Mouse (Mus musculus): ENCODE measurements around the gene Rnf31. TPM values are rescaled to one million over a fixed set of nuclear protein-coding genes. Genes with fewer than 3 reads are reported as not detected.

The Rnf31 gene
- total RNA-seq, 2 experiments from 2014 or later, result 36.4 to 41.9 TPM

DNA sequence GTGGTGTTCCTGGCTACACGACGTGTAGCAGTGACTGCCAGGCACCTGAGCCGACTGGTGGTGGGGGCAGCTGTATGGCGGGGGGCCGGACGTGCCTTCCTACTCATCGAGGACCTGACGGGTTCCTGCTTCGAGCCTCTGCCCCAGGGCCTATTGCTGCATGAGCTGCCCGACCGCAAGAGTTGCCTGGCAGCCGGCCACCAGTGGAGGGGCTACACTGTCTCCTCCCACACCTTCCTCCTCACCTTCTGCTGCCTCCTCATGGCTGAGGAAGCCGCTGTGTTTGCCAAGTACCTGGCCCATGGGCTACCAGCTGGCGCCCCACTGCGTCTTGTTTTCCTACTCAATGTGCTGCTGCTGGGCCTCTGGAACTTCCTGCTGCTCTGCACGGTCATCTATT lies 15.1 kb upstream of the Rnf31 start:
- DNase-seq (ENCODE audit: extremely low spot score in 1 of 2, low spot score in 1 of 2), result no peak

DNA sequence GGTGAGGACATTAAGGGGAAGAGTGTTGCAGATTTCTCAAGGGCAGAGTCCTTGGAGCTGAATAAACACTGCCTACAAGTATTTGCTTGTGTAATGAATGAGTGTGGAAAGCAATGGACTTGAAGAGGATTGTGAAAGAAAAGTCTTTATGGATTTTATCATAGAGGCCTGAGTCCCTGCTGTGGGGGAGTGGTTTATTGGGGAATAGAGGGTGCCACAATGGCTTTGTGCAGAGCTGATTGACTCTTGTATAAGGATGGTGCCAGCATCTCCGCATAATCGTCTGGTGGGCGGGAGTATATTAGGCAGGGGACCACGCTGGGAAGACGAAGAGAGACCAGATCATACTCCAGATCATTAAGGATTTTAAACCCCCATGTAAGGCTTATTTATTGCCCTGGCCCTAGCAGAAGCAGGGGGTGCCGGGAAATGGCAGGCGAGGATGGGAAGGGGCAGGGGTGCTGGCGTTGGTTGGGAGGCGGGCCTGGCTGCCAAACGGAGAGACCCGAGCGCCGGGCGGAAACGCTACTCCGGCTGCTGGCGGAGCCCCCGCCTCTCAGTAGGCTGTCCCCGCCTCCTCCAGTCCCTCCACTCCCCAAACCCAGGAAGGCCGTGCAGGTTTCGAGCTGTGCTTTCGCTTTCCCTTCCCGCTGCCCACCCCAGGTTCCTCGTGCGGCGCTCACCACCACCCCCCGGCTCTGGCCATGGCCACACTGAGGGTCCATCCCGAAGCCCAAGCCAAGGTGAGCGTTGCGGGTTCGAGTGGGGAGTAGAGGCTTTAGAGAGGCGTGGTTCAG lies 13.4 kb upstream of the Rnf31 start, which contains the start of gene Psme1:
Gene Psme1 (plus strand): TSS at position 253 of the 797 bp plus-strand sequence.
- DNase-seq (ENCODE audit: extremely low spot score in 1 of 2, low spot score in 1 of 2), result peak; percentile 54 to 64

DNA sequence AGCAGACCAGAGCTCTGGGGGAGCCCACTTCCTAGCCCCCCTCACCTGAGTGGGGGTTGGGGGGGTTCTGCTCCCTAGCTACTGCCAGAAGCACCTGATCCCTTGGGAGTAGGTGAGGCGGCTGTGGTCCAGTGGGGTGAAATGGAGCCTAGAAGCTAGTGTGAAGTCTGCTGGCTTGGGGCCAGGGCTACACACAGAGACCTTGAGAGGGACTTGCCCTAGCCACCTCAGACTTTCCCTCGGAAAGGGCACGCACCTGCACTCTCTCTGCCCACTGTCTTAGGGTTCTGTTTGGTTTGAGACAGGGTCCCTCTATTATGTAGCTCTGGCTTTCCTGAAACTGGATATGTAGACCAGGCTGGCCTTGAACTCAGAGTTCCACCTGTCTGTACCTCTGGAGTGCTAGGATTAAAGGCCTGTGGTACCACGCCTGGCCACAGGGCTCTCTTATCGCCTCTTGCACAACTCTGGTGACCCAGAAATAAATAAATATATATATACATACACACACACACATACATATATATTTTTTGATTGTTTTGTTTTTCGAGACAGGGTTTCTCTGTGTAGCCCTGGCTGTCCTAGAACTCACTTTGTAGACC lies 12.7 kb upstream of the Rnf31 start:
- no peak for DNase-seq (ENCODE audit: extremely low spot score in 1 of 2, low spot score in 1 of 2)

DNA sequence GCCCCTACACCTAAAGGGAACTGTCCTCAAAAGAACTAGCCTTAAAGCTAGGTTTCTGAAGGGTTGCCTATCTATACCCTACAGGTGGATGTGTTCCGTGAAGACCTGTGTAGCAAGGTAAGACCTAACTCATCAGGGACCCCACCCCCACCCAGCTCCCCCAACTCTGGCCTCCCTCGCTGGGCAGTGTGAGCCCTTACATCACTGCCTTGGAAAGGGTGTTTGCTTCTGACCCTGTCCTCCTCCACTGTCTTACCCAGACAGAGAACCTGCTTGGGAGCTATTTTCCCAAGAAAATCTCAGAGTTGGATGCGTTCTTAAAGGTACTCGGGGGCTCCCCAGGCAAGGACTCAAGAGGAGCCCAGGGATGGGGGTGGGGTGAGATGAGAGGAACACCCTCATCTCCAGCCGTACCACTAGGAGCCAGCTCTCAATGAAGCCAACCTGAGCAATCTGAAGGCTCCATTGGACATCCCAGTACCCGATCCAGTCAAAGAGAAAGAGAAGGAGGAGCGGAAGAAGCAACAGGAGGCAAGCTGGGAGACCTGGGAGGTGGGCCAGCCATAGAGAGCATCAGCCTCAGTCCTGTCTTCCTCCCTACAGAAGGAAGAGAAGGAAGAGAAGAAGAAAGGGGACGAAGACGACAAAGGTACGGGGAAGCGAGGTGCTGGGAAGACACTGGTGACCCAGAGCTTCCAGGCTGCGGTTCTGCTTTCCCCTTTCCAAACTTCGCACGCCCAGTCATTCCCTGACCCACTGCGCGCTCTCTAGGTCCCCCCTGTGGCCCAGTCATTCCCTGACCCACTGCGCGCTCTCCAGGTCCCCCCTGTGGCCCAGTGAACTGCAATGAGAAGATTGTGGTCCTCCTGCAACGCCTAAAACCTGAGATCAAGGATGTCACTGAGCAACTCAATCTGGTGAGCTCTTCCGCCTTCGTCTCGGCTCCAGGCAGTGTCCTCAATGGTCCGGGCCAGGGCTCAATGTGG lies 11.7 kb upstream of the Rnf31 start:
- no peak for DNase-seq (ENCODE audit: extremely low spot score in 1 of 2, low spot score in 1 of 2)

DNA sequence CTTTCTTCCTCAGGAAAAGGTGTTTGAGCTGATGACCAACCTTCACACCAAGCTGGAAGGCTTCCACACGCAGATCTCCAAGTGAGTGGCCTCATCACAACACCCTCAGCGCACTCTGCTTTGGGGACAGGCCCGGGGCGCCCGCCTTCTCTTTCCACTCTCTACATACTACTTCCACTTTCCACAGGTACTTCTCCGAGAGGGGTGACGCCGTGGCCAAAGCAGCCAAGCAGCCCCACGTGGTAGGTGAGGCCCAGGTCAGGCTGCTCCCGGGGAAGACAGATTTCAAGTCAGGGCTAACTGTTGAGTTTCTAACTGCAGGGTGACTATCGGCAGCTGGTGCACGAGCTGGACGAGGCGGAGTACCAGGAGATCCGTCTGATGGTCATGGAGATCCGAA lies 10.8 kb upstream of the Rnf31 start:
- DNase-seq (ENCODE audit: extremely low spot score in 1 of 2, low spot score in 1 of 2), result no peak

DNA sequence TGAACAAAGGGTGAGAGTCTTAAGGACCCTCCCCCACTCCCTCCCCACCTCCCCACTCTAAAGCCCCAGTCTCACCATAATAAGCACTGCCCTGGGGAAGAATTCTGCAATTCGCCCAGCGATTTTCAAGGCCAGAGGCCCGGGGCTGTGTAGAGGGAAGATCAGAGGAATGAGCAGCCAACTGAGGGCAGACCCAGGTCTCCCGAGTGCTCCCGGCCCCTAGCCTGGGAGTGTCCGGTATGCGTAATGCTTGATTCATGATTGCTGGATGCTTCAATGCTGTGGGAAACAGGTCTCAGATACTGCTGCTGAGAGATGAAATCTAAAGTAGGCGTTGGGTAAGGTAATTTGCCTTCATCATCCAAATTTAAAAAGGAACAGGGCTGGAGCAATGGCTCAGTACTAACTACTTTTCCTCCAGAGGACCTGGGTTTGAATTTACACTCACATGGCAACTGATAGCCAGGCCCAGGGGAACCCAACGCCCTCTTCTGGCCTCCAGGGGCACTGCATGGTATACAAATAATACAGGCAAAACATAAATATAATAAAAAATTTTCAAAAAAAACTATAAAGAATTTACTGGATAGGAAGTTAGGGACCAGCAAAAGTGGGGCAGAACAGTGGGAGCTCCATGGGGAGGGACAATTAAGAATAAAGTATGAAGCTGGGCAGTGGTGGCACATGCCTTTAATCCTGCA lies 9.4 kb upstream of the Rnf31 start:
- no peak for DNase-seq (ENCODE audit: extremely low spot score in 1 of 2, low spot score in 1 of 2)

DNA sequence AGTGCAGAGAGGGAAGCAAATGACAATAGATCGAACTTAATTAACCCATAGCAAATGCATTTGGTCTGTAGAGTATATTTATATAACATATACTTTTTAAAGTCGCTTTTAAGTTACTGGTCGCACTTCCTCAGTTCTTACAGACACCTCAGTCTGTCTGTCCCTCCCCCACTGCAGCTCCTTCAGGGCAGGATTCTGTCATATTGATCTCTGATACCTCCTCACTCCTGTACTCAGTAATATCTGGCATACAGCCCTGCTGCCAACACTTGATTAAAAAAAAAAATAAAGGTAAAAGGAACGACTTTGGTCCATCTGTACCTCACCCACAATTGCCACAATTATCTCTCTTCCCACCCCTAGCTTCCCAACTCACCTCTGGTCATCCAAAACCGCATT lies 7.2 kb upstream of the Rnf31 start:
- no peak for DNase-seq (ENCODE audit: extremely low spot score in 1 of 2, low spot score in 1 of 2)

DNA sequence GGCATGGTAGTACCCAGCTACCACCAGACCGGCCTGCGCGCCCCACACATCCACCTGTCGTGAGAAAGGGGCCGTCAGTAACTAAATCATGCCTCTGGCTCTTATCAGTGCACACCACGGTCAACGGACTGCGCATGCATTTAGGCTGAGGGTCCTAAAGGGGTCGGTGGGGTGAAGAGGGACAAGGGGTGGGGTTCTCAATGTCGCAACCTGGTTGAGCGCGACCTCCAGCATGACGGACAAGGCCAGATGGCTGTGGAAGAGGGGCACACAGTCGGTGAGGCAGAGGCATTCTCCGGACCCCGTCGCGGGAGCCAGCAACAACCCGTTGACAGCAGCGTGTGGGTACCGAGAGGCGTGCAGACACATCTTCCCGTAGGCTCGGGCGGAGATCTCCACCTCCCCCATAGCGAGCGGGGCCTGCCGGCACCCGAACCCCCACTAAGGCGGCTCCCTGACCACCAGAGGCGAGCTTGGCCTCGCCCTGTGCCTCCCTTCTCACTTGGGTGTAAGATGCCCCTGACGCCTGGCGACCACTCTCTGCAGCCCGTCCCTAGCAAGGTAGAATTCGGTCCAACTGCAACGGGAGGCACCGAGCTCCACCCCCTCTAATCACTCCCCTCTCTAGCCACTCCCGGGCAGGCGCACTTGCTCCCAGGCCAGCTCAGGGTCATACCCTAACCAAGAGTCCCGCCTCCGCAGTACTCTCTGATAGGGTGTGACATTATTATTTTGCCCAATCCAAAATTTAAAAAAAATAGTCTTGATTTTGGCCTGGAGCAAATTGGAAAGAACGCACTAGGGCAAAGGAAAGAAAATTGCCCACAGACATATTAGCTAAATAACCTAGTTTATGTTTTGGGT lies 6.6 kb upstream of the Rnf31 start, which contains the start of gene Emc9:
Gene Emc9 (minus strand): TSS at position 601 of the 864 bp plus-strand sequence.
- peak; percentile 42 to 54 for DNase-seq (ENCODE audit: extremely low spot score in 1 of 2, low spot score in 1 of 2)

DNA sequence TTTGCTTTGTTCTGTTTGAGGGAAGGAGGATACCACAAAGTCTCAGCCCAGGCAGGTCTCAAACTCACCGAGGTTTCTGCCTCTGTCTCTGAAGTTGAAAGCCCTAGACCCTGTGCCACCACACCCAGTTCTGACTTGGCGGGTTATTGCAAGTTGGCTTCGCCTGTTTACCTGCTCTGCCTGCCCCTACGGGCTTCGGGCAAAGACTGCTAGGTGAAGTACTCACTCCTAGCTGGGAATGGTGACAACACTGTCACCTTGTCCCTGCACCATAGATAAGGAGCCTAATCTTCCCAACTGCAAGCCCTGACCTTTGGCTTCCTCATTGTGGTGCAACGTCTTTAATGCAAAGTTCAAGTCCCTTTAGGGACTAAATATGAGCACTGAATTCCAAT lies 5.9 kb upstream of the Rnf31 start:
- DNase-seq (ENCODE audit: extremely low spot score in 1 of 2, low spot score in 1 of 2), result no peak

DNA sequence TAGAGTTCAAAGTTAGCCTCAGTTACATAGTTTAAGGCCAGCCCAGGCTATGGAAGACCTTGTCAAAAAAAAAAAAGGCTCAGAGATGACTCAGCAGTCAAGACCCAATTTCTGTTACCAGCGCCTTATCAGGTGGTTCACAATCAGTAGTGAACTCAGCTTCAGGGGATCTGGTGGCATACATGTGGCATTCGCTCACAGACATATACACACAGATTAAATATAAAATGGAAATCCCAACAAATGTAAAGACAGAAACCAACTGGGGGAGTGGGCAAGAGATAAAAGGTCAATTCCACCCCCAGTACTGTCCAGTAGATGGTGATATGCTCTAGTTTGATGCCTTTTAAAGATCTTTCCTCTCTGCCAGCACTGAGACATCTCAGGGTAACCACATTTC lies 5.4 kb upstream of the Rnf31 start:
- no peak for DNase-seq (ENCODE audit: extremely low spot score in 1 of 2, low spot score in 1 of 2)

DNA sequence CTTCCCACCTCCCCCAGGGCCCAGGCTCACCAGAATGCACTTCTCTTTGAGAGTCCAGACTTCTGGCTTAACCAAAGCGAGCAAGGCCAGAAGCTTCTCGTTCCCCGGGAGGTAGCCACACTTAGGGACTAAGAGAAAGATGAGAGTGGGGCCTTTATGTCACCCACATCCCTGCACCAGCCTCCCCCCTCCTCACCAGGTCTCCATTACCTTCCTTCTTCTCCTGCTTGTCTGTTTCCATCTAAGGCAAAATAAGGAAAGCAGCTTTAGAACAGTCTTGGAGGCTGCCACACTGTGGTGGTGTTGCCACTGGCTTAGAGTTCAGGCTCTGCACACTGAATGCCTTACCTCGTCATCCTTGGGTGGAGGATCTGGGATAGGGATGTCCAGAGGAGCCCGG lies 2.2 kb upstream of the Rnf31 start:
- no peak for DNase-seq (ENCODE audit: extremely low spot score in 1 of 2, low spot score in 1 of 2)

DNA sequence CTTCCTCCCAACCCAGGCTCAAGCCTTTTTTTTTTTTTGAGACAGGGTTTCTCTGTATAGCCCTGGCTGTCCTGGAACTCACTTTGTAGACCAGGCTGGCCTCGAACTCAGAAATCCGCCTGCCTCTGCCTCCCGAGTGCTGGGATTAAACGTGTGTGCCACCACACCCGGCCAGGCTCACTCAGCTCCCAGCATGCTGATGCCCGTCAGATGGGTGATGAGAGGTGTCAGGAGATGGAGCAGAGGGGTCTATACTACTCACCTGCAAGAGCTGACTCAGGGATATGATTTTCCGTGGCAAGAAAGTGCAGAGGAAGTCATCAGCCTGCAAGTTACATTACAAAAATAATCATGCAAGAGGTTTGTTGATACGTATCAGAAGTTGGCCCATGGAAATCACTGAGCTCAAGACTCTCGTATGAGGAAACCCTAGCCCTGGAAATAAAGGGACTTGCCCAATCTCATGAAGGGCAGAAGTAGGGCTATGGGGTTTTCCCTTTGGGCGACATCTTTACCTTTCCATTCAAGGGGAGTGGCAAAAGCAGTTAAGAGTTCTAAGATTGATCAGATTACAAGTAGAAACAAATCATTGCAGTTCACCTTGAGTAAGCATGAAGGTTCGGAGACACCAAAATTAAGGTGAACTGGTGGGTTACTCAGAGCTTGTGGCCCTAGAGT lies 1.6 kb upstream of the Rnf31 start:
- no peak for DNase-seq (ENCODE audit: extremely low spot score in 1 of 2, low spot score in 1 of 2)

DNA sequence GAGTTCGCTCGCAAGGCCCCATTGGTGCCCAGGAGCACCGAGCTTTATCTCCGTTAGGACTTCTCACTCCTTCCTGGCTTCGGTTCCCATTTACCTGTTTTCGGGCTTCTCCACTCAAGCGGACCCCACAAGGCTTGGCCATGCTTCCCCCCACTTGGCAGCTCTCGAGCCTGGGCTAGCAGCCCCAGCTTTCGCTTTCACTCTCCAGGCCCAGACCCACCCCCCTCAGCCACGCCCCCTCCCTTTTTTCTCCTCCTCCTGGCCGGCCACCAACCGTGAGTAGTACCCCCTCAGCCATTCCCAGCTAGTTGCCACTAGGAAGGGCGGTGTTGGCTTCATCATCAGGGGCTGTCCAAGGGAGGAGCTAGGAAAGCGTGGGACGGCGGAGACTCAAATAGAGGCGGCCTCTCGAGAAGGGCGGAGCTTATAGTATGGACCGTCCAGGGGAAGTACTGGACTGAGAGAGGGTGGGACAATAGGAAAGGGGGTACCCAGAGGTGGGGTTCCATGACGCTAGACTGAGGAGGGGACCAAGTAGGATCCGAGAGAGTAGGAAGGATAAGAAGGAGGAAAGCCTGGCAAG lies 669 bp upstream of the Rnf31 start, which contains the start of gene Psme2:
Gene Psme2 (minus strand): TSS at position 366 of the 583 bp plus-strand sequence.
- DNase-seq (ENCODE audit: extremely low spot score in 1 of 2, low spot score in 1 of 2), result peak; percentile 75 to 77

DNA sequence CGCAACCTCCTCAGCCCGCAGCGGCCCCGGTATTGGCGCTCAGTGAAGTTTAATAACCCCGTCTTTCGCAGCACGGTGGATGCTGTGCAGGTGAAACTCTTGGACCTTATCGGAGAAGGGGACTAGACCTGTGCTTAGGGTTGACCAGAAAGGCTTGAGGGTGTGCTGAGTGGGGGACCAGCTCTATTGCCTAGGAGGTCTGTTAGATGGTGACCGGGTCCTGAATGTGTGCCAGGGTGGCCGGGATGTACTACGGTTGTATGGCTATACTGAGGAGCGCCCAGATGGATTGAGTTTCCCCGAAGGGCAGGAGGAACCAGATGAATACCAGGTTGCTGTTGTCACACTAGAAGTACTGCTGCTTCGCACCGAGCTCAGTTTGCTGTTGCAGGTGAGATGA lies 718 bp downstream of the Rnf31 start:
- no peak for DNase-seq (ENCODE audit: extremely low spot score in 1 of 2, low spot score in 1 of 2)

DNA sequence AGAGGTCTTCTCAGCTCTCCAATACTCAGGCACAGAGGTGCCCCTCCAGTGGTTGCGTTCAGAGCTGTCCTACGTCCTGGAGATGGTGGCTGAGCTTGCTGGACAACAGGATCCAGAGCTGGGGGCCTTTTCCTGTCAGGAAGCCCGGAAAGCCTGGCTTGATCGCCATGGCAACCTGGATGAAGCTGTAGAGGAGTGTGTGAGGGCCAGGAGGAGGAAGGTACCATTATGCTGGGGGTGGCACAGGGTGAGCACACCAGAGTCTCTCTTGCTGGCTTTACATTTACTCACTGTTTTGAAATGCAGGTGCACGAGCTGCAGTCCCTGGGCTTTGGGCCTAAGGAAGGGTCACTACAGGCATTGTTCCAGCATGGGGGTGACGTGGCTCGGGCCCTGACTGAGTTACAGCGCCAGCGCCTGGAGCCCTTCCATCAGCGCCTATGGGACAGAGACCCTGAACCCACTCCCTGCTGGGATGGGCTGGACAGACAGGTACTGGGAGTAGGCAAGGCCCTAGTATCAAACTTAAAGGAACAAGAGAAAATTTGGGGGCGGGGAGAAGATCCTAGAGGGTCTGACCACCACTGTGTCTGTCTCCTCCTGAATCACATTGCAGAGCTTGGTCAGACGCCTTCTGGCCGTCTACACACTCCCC lies 4.7 kb downstream of the Rnf31 start:
- no peak for DNase-seq (ENCODE audit: extremely low spot score in 1 of 2, low spot score in 1 of 2)

DNA sequence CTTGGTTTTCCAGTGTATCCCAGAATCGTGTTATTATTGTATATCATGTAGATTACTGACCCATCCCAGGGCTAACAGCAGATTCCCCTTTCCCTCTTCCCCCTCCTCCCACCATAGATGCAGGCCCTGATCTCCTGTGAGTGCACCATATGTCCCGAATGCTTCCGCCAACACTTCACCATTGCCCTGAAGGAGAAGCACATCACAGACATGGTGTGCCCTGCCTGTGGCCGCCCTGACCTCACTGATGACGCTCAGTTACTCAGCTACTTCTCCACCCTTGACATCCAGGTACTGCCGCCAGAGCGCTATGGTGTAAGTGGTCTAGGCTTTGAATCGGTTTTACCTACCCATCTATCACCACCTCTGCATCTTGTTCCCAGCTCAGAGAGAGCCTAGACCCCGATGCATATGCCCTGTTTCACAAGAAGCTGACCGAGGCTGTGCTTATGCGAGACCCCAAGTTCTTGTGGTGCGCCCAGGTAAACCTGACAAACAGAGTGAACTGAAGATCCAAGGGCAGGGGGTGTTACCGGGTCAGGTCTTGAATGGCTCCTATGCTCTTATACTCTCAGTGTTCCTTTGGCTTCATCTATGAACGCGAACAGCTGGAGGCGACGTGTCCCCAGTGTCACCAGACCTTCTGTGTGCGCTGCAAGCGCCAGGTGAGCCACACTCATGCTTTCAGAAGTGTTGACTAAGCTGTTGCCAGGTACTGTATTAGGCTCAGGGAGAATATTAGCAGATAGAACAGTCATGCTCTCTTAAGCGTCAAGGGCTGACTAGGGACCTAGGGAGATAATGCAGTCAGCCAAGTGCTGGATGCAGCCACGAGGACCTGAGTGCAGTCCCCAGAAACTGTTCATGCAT lies 7.2 kb downstream of the Rnf31 start:
- no peak for DNase-seq (ENCODE audit: extremely low spot score in 1 of 2, low spot score in 1 of 2)

DNA sequence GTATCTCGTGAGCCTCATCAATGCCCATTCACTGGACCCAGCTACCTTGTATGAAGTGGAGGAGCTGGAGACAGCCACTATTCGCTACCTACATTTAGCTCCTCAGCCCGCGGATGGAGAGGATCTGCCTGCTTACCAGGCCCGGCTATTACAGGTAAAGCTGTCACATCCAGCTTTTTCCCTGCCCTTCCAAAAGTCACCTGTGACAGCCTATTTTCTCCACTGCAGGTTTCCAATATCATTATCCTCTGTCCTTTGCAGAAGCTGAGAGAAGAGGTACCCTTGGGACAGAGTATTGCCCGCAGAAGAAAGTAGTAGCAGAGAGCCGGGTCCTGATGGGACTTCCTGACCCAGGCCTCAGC lies 11.7 kb downstream of the Rnf31 start, which contains the start of gene Irf9:
Gene Irf9 (plus strand): TSS at position 301 of the 362 bp plus-strand sequence.
- DNase-seq (ENCODE audit: extremely low spot score in 1 of 2, low spot score in 1 of 2), result no peak
